Mouse (Mus musculus): ENCODE results near the gene Gnb1. TPM values are rescaled to one million over a fixed set of nuclear protein-coding genes. Genes with fewer than 3 reads are reported as not detected.
A peak's percentile ranks its signal among the peaks of the same experiment; 100 is the strongest.

Gene Gnb1
- polyA plus RNA-seq, 1 experiment from 2014 or later, result 607 TPM

- H3K9me3 ChIP-seq, result no peaks in the 10 kb centered on the region
- H3K4me1 ChIP-seq, result peaks cover 2% of the 10 kb centered on the region; the same call in 1 of the 2 replicates
- no peak for DNase-seq (ENCODE audit: extremely low spot score, low spot score)
- 89% methylated on average over 7 of the region's 7 CpGs for WGBS
- H3K27me3 ChIP-seq (ENCODE audit: poor library complexity, severe bottlenecking), result no peaks in the 10 kb centered on the region
- H3K27ac ChIP-seq, result no peak overlapping the region
- no peak overlapping the region for H3K4me3 ChIP-seq
- peaks cover 63% of the 10 kb centered on the region for H3K36me3 ChIP-seq (replicated peaks)
Observed at GRCm38 (mm10) chr4:155517948-155518517, 26.9 kb downstream of the Gnb1 start.

- no peak overlapping the region for H3K27ac ChIP-seq
- WGBS, result 82% methylated on average over 7 of the region's 7 CpGs
- H3K9me3 ChIP-seq, result no peaks in the 10 kb centered on the region
- H3K4me3 ChIP-seq, result no peak overlapping the region
- no peak for DNase-seq (ENCODE audit: extremely low spot score, low spot score)
- H3K36me3 ChIP-seq (replicated peaks), result peaks cover 70% of the 10 kb centered on the region
- H3K27me3 ChIP-seq (ENCODE audit: poor library complexity, severe bottlenecking), result no peaks in the 10 kb centered on the region
- peaks cover 2% of the 10 kb centered on the region; the same call in 1 of the 2 replicates for H3K4me1 ChIP-seq
Observed at GRCm38 (mm10) chr4:155522327-155522726, 31.2 kb downstream of the Gnb1 start.

- H3K4me3 ChIP-seq, result no peak overlapping the region
- no peaks in the 10 kb centered on the region for H3K9me3 ChIP-seq
- peaks cover 86% of the 10 kb centered on the region for H3K36me3 ChIP-seq (replicated peaks)
- DNase-seq (ENCODE audit: extremely low spot score, low spot score), result no peak
- no peaks in the 10 kb centered on the region for H3K27me3 ChIP-seq (ENCODE audit: poor library complexity, severe bottlenecking)
- no peak overlapping the region for H3K27ac ChIP-seq
- 89% methylated on average over 5 of the region's 5 CpGs for WGBS
- H3K4me1 ChIP-seq, result peaks cover 2% of the 10 kb centered on the region; the same call in 1 of the 2 replicates
Observed at GRCm38 (mm10) chr4:155525751-155526150, 34.6 kb downstream of the Gnb1 start.

- 89% methylated on average over 3 of the region's 3 CpGs for WGBS
- Histone ChIP-seq H3K27me3 (ENCODE audit: poor library complexity, severe bottlenecking) (no peaks in the 10 kb centered on the region), H3K4me1 (no peaks in the 10 kb centered on the region), H3K27ac (no peak overlapping the region), H3K36me3 (replicated peaks) (peaks cover 95% of the 10 kb centered on the region), H3K9me3 (no peaks in the 10 kb centered on the region), H3K4me3 (no peak overlapping the region)
- no peak for DNase-seq (ENCODE audit: extremely low spot score, low spot score)
Observed at GRCm38 (mm10) chr4:155529294-155529693, 38.1 kb downstream of the Gnb1 start.

GRCm38 (mm10) chr4:155549993-155550392, 58.8 kb downstream of the Gnb1 start:
- no peak overlapping the region for H3K27ac ChIP-seq
- DNase-seq (ENCODE audit: extremely low spot score, low spot score), result no peak
- 90% methylated on average over 7 of the region's 7 CpGs for WGBS
- no peak overlapping the region for H3K4me3 ChIP-seq
- no peaks in the 10 kb centered on the region for H3K9me3 ChIP-seq
- peaks cover 95% of the 10 kb centered on the region for H3K36me3 ChIP-seq (replicated peaks)
- no peaks in the 10 kb centered on the region for H3K27me3 ChIP-seq (ENCODE audit: poor library complexity, severe bottlenecking)
- H3K4me1 ChIP-seq, result no peaks in the 10 kb centered on the region

- WGBS, result 91% methylated on average over 2 of the region's 2 CpGs
Observed at GRCm38 (mm10) chr4:155550446-155550845, 59.3 kb downstream of the Gnb1 start.

GRCm38 (mm10) chr4:155551073-155551472, 59.9 kb downstream of the Gnb1 start:
- 90% methylated on average over 4 of the region's 4 CpGs for WGBS
- Histone ChIP-seq H3K9me3 (no peaks in the 10 kb centered on the region), H3K36me3 (replicated peaks) (peaks cover 95% of the 10 kb centered on the region), H3K4me1 (no peaks in the 10 kb centered on the region), H3K27me3 (ENCODE audit: poor library complexity, severe bottlenecking) (no peaks in the 10 kb centered on the region), H3K4me3 (no peak overlapping the region), H3K27ac (no peak overlapping the region)
- no peak for DNase-seq (ENCODE audit: extremely low spot score, low spot score)

More at GRCm38 (mm10) chr4:155550446-155550845, 59.3 kb downstream of the Gnb1 start:
- no peak overlapping the region for H3K4me3 ChIP-seq
- H3K27ac ChIP-seq, result no peak overlapping the region
- H3K36me3 ChIP-seq (replicated peaks), result peaks cover 95% of the 10 kb centered on the region
- H3K27me3 ChIP-seq (ENCODE audit: poor library complexity, severe bottlenecking), result no peaks in the 10 kb centered on the region
- DNase-seq (ENCODE audit: extremely low spot score, low spot score), result no peak
- H3K9me3 ChIP-seq, result no peaks in the 10 kb centered on the region
- no peaks in the 10 kb centered on the region for H3K4me1 ChIP-seq

GRCm38 (mm10) chr4:155552917-155553532, 61.9 kb downstream of the Gnb1 start:
- Histone ChIP-seq H3K4me3 (no peak overlapping the region), H3K27ac (no peak overlapping the region), H3K36me3 (replicated peaks) (peaks cover 99% of the 10 kb centered on the region), H3K4me1 (no peaks in the 10 kb centered on the region), H3K27me3 (ENCODE audit: poor library complexity, severe bottlenecking) (no peaks in the 10 kb centered on the region), H3K9me3 (no peaks in the 10 kb centered on the region)
- no peak for DNase-seq (ENCODE audit: extremely low spot score, low spot score)
- 93% methylated on average over 6 of the region's 6 CpGs for WGBS

GRCm38 (mm10) chr4:155554880-155555279, 63.7 kb downstream of the Gnb1 start:
- Histone ChIP-seq H3K9me3 (no peaks in the 10 kb centered on the region), H3K4me1 (no peaks in the 10 kb centered on the region), H3K4me3 (no peak overlapping the region), H3K27ac (no peak overlapping the region), H3K27me3 (ENCODE audit: poor library complexity, severe bottlenecking) (no peaks in the 10 kb centered on the region), H3K36me3 (replicated peaks) (peaks cover 100% of the 10 kb centered on the region)
- DNase-seq (ENCODE audit: extremely low spot score, low spot score), result no peak
- WGBS, result 87% methylated on average over 4 of the region's 4 CpGs

- Histone ChIP-seq H3K27me3 (ENCODE audit: poor library complexity, severe bottlenecking) (no peaks in the 10 kb centered on the region), H3K4me3 (no peak overlapping the region), H3K4me1 (no peaks in the 10 kb centered on the region; the same call in 1 of the 2 replicates), H3K9me3 (no peaks in the 10 kb centered on the region), H3K27ac (no peak overlapping the region), H3K36me3 (replicated peaks) (peaks cover 100% of the 10 kb centered on the region)
- 79% methylated on average over 1 of the region's 1 CpGs for WGBS
- DNase-seq (ENCODE audit: extremely low spot score, low spot score), result no peak
Observed at GRCm38 (mm10) chr4:155555464-155555863, 64.3 kb downstream of the Gnb1 start.

GRCm38 (mm10) chr4:155559454-155559853, 68.3 kb downstream of the Gnb1 start:
- Histone ChIP-seq H3K9me3 (no peaks in the 10 kb centered on the region), H3K27me3 (ENCODE audit: poor library complexity, severe bottlenecking) (no peaks in the 10 kb centered on the region), H3K4me1 (peaks cover 33% of the 10 kb centered on the region), H3K27ac (no peak overlapping the region), H3K4me3 (no peak overlapping the region), H3K36me3 (replicated peaks) (peaks cover 73% of the 10 kb centered on the region)
- WGBS, result 85% methylated on average over 6 of the region's 6 CpGs
- DNase-seq (ENCODE audit: extremely low spot score, low spot score), result no peak

GRCm38 (mm10) chr4:155560932-155561331, 69.8 kb downstream of the Gnb1 start:
- Histone ChIP-seq H3K9me3 (no peaks in the 10 kb centered on the region), H3K4me3 (no peak overlapping the region), H3K4me1 (peaks cover 45% of the 10 kb centered on the region), H3K36me3 (replicated peaks) (peaks cover 58% of the 10 kb centered on the region), H3K27me3 (ENCODE audit: poor library complexity, severe bottlenecking) (no peaks in the 10 kb centered on the region), H3K27ac (no peak overlapping the region)
- no peak for DNase-seq (ENCODE audit: extremely low spot score, low spot score)
- 72% methylated on average over 2 of the region's 2 CpGs for WGBS

GRCm38 (mm10) chr4:155561661-155562442, 70.7 kb downstream of the Gnb1 start, which contains the start of gene Nadk:
Gene Nadk, plus strand, starts transcription at chr4:155562378.
- WGBS, result 78% methylated on average over 7 of the region's 7 CpGs
- Histone ChIP-seq H3K4me1 (peaks cover 49% of the 10 kb centered on the region), H3K27ac (peak within 1 kb of the TSS; percentile 92), H3K4me3 (peak within 1 kb of the TSS; percentile 86), H3K36me3 (replicated peaks) (peaks cover 49% of the 10 kb centered on the region), H3K9me3 (no peaks in the 10 kb centered on the region), H3K27me3 (ENCODE audit: poor library complexity, severe bottlenecking) (no peaks in the 10 kb centered on the region)
- no peak for DNase-seq (ENCODE audit: extremely low spot score, low spot score)
